Mouse (Mus musculus): Measurements from ENCODE around the gene Vmn1r54. TPM values are rescaled to one million over a fixed set of nuclear protein-coding genes. Genes with fewer than 3 reads are reported as not detected.
"Not testable (repeated sequence)": the region's sequence is repeated elsewhere in the genome, so short reads cannot be mapped to it uniquely, and the experiment has no call there.

The Vmn1r54 gene
- total RNA-seq (2021) = not detected

DNA sequence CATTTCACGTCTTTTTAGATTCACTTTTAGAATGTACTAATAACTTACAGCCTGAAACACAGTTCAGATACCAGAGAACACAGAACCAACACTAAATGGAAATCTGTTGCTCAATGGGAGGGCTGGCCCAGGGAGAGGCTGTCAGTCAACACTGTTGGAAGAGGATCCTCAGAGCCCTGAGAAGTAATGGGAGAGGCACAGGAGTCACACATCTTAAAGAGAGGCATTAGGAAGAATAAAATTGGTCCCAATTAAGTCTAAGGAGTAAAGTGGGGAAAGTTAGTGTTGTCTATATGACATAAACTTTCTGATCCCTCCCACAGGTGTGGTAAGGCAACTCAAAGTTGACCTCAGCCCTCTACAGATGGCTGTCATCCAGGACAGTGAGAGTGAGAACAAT lies at the start of gene Vmn1r54:
Gene Vmn1r54, plus strand, starts transcription at position 301 of the 400 bp plus-strand sequence.
- DNase-seq (ENCODE audit: low spot score in 2 of 2) = no peak
- intact Hi-C loops (cut with DNase I) = no loop called here

DNA sequence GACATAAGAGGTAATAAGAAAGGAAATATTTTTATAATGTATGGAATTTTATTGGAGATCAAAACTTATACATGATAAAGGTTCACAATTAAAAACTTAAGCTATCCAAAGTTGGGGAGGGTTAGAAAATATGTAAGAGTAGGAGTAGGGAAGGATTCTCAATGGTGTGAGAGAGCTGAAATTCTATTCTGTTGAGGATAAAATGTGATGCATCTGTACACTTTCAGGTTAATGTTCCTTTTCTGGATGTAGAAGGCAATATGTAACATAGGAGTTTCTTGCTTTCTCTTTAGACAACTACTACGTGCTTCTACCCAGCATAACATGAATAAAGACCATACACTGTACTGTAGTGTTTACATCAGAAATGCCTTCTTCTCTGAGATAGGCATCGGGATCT lies 43.6 kb upstream of the Vmn1r54 start, which contains the start of gene V1ra8:
Gene V1ra8, plus strand, starts transcription at position 301 of the 400 bp plus-strand sequence.
- intact Hi-C loops (cut with DNase I); DNase-seq (ENCODE audit: low spot score in 2 of 2): not testable (repeated sequence)

- DNase-seq (ENCODE audit: low spot score in 2 of 2) = no peak
- intact Hi-C loops (cut with DNase I) = no loop called here
Measured at GRCm38 (mm10) chr6:90224338-90224737, 21.8 kb upstream of the Vmn1r54 start, which contains the start of gene Vmn1r53. Gene Vmn1r53, minus strand, starts transcription at chr6:90224438.

- DNase-seq (ENCODE audit: low spot score in 2 of 2); intact Hi-C loops (cut with DNase I): not testable (repeated sequence)
Measured at GRCm38 (mm10) chr6:90232114-90232513, 14.0 kb upstream of the Vmn1r54 start.

DNA sequence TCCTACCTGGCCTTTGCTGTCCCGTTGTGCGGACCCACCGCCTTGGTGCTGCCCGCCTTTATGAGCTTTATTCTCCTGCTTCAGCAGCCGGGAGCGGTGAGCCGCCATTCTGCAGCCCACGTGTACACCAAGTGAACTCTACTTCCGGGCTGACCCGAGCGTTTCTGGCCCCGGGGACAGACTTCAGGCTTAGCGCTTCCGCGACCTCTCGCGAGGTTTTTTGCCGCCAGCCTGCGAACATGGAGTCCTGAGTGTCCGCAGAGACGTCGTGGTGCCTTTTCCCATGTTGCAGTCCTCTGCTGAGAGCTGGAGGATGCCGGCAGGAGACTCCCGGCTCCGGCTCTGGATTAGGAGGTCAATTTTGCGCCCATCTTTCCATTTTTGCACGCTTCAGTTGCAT lies 13.4 kb upstream of the Vmn1r54 start:
- no peak for DNase-seq (ENCODE audit: low spot score in 2 of 2)

DNA sequence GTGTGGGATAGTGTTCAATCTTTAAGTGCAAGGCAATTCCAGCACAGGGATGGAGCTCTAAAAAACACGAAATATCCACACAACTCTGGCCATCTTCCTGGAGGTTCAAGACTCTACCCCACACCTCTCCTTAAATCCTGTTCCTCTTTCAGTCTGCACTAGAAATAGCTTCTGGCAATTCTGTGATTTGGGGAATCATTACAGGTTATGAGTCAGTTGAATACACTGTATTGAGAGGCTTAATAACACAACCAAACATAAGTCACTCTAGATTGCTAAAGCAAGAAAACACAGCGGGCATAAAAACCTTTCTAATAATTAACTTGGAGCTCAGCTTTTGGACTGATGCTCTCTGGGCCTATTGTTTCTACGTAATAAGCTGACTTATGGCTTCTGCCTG lies 2.1 kb upstream of the Vmn1r54 start:
- intact Hi-C loops (cut with DNase I) = no loop called here
- no peak for DNase-seq (ENCODE audit: low spot score in 2 of 2)

More for the DNA sequence above, 13.4 kb upstream of the Vmn1r54 start:
- intact Hi-C loops (cut with DNase I) = no loop called here

DNA sequence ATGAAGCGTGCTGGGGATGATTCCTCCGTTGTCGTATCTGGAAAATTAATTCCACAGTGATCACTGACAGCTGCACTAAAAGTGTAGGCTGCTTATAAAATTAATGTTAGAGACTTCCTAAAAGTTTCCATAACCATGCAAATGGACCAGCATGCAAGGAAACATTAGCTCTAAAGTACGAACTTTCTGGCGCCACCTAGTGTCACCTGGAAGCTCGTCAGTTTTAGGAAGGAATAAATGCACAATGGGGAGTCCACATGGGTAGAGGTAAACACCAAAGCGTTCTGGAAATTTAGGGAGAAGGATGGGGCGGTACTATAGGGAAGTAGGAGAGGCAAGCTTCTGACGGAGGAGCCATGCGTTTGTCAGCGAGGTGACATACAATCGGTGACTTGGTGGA lies 42.2 kb downstream of the Vmn1r54 start:
- intact Hi-C loops (cut with DNase I) = no loop called here
- peak; percentile 10 for DNase-seq (ENCODE audit: low spot score in 2 of 2)

- intact Hi-C loops (cut with DNase I) = no loop called here
- DNase-seq (ENCODE audit: low spot score in 2 of 2) = no peak
Measured at GRCm38 (mm10) chr6:90300919-90301318, 54.8 kb downstream of the Vmn1r54 start, which contains the start of gene BC048671. Gene BC048671, plus strand, starts transcription at chr6:90301219.

- intact Hi-C loops (cut with DNase I) = no loop called here
Measured at GRCm38 (mm10) chr6:90306315-90306975, 60.3 kb downstream of the Vmn1r54 start.

GRCm38 (mm10) chr6:90308839-90309778 lies 63.0 kb downstream of the Vmn1r54 start:
- intact Hi-C loops (cut with DNase I) = no loop called here
- no peak for DNase-seq (ENCODE audit: low spot score in 2 of 2)

More at GRCm38 (mm10) chr6:90306315-90306975, 60.3 kb downstream of the Vmn1r54 start:
- DNase-seq (ENCODE audit: low spot score in 2 of 2) = no peak

GRCm38 (mm10) chr6:90315961-90316360 lies 69.9 kb downstream of the Vmn1r54 start:
- DNase-seq (ENCODE audit: low spot score in 2 of 2) = peak in 1 of 2 experiments; percentile 72
- intact Hi-C loops (cut with DNase I) = no loop called here

DNA sequence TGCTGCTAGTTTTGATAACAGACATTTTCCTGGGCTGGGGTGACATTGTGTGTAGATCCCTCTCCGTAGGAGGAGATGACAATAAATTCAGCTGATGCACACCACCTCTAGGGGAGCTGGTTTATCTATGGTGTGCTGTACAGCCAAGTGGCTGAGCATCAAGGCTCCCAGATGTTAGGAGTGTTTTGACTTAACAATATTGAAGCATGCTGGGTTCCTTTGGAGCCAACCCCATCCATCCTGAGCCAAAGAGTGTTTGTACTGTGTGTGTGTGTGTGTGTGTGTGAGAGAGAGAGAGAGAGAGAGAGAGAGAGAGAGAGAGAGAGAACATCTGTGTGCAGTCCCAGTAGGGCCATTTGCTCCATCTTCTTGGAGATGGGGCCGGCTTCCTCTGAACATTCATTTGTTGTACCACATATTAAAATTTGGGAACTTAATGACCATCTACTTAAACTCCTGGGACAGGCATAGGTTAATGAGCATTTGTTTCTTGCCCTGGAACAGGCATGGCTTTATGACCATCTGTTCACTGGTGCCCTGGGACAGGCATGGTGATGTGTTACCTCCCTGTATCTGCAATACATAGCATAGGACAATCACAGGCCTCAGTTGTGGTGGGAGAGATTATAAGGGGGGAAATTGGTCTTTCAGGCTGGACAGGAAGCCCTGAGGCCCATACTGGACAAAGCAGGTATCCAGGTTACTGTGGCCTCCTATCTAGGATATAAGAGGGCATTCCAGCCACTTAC lies 71.6 kb downstream of the Vmn1r54 start:
- DNase-seq (ENCODE audit: low spot score in 2 of 2) = no peak
- intact Hi-C loops (cut with DNase I) = no loop called here

GRCm38 (mm10) chr6:90319019-90319418 lies 72.9 kb downstream of the Vmn1r54 start:
- intact Hi-C loops (cut with DNase I) = no loop called here
- no peak for DNase-seq (ENCODE audit: low spot score in 2 of 2)

GRCm38 (mm10) chr6:90319475-90320191 lies 73.5 kb downstream of the Vmn1r54 start:
- peak in 1 of 2 experiments; percentile 13 for DNase-seq (ENCODE audit: low spot score in 2 of 2)
- intact Hi-C loops (cut with DNase I) = no loop called here

GRCm38 (mm10) chr6:90320429-90320828 lies 74.3 kb downstream of the Vmn1r54 start:
- DNase-seq (ENCODE audit: low spot score in 2 of 2) = no peak
- intact Hi-C loops (cut with DNase I) = no loop called here
